Mouse (Mus musculus) G1E (cell line): ENCODE results near the gene Tmem63a. TPM values are rescaled to one million over a fixed set of nuclear protein-coding genes. Genes with fewer than 3 reads are reported as not detected.

Experiments
- ATAC-seq: 2 replicates; pipeline ENCODE4 v1.8.0; 2016; ENCODE audit warnings: mild to moderate bottlenecking; ENCODE audit not compliant: insufficient number of reproducible peaks, poor library complexity, low FRiP score, severe bottlenecking; ENCODE audit errors: extremely low read depth
- DNase-seq: peaks from one replicate; pipeline ENCODE4 v3.0.0; 2012; ENCODE audit warnings: low spot score
- H3K27me3 ChIP-seq: 2 replicates; pipeline ENCODE4 v1.6.1; 2012; ENCODE audit warnings: mild to moderate bottlenecking, low read length, inconsistent platforms; ENCODE audit not compliant: insufficient read depth
- H3K36me3 ChIP-seq: replicated peaks from 2 replicates; pipeline ENCODE3; 2012; ENCODE audit warnings: mild to moderate bottlenecking, inconsistent platforms
- H3K4me1 ChIP-seq: 2 replicates; pipeline ENCODE4 v1.6.1; 2012; ENCODE audit warnings: low read depth, low read length, inconsistent platforms, mixed read lengths; ENCODE audit not compliant: insufficient read depth
- H3K4me3 ChIP-seq: 2 replicates; pipeline ENCODE4 v1.5.1; 2012; ENCODE audit warnings: low read depth, mild to moderate bottlenecking, inconsistent platforms, low read length, moderate library complexity, mixed read lengths
- H3K9me3 ChIP-seq: replicated peaks from 2 replicates; pipeline ENCODE4 v1.6.1; 2012; ENCODE audit warnings: inconsistent platforms
- CTCF ChIP-seq: IDR thresholded peaks from 2 replicates; pipeline ENCODE4 v1.5.1; 2012; ENCODE audit warnings: low read depth, low read length, inconsistent platforms, mixed read lengths
- GATA1 ChIP-seq: IDR thresholded peaks from 2 replicates; pipeline ENCODE4 v1.6.1; 2012; ENCODE audit warnings: borderline replicate concordance, low read length, inconsistent platforms, mixed read lengths
- GATA2 ChIP-seq: IDR thresholded peaks from 2 replicates; pipeline ENCODE4 v1.6.1; 2012; ENCODE audit warnings: low read depth, low read length, inconsistent platforms, borderline replicate concordance
- POLR2AphosphoS5 ChIP-seq: IDR thresholded peaks from 2 replicates; pipeline ENCODE4 v1.6.1; 2012; ENCODE audit warnings: low read depth, low read length, inconsistent platforms; ENCODE audit not compliant: insufficient replicate concordance
- TAL1 ChIP-seq: conservative IDR thresholded peaks from 2 replicates; pipeline ENCODE4 v1.6.1; 2012; ENCODE audit warnings: low read depth, low read length, inconsistent platforms, mixed read lengths
- polyA plus RNA-seq: library from polyadenylated mRNA; stranded (reverse); fragments of >175 nt; gene quantifications from 2 replicates; pipeline ENCODE4 v1.2.3, GENCODE M21; 2012
- total RNA-seq, 2 experiments: library from RNA; stranded (forward) in 1 of 2; stranded (reverse) in 1 of 2; fragments of 200-1000 nt in 1 of 2; fragments of >200 nt in 1 of 2; fragmentation: Nextera tagmentation in 1 of 2; gene quantifications; 2 replicates each; pipeline ENCODE4 v1.2.3; 2014 to 2017

The Tmem63a gene
- total and polyA plus RNA-seq, 3 experiments = 2.8 to 3.2 (median 2.8) TPM

- ATAC-seq (no peak), DNase-seq (no peak)
- TF ChIP-seq TAL1 (no peak), GATA2 (no peak), GATA1 (no peak), POLR2AphosphoS5 (no peak)
- Histone ChIP-seq H3K4me1 (peaks cover 9% of the 10 kb centered on the region), H3K36me3 (no peaks in the 10 kb centered on the region), H3K4me3 (no peak overlapping the region), H3K9me3 (no peaks in the 10 kb centered on the region), H3K27me3 (peaks cover 83% of the 10 kb centered on the region)
These were observed 73.9 kb downstream of the Tmem63a start for GRCm38 (mm10) chr1:181016045-181016444.

- ATAC-seq (no peak), DNase-seq (no peak)
- H3K4me3 ChIP-seq = no peak overlapping the region
- peaks cover 15% of the 10 kb centered on the region for H3K4me1 ChIP-seq
- H3K27me3 ChIP-seq = peaks cover 77% of the 10 kb centered on the region
- H3K9me3 ChIP-seq = no peaks in the 10 kb centered on the region
- H3K36me3 ChIP-seq = no peaks in the 10 kb centered on the region
- TF ChIP-seq POLR2AphosphoS5 (no peak), GATA1 (no peak), TAL1 (no peak), GATA2 (no peak), CTCF (no peak)
These were observed 74.5 kb downstream of the Tmem63a start for GRCm38 (mm10) chr1:181016532-181017131.

- peaks cover 15% of the 10 kb centered on the region for H3K4me1 ChIP-seq
- no peak for TF ChIP-seq GATA1
- TF ChIP-seq GATA2 = no peak
- TF ChIP-seq POLR2AphosphoS5 = no peak
- TF ChIP-seq TAL1 = no peak
- no peak for TF ChIP-seq CTCF
- H3K27me3 ChIP-seq = peaks cover 72% of the 10 kb centered on the region
- no peak for DNase-seq
- H3K4me3 ChIP-seq = peak overlapping the region; percentile 32; the same call in 1 of the 2 replicates
- H3K9me3 ChIP-seq = no peaks in the 10 kb centered on the region
- no peak for ATAC-seq
- H3K36me3 ChIP-seq = no peaks in the 10 kb centered on the region
These were observed 75.1 kb downstream of the Tmem63a start for GRCm38 (mm10) chr1:181017212-181017711.

- Histone ChIP-seq H3K27me3 (peaks cover 66% of the 10 kb centered on the region), H3K4me3 (no peak overlapping the region), H3K9me3 (no peaks in the 10 kb centered on the region), H3K4me1 (peaks cover 14% of the 10 kb centered on the region), H3K36me3 (no peaks in the 10 kb centered on the region)
- DNase-seq (no peak), ATAC-seq (no peak)
- TF ChIP-seq POLR2AphosphoS5 = no peak
- no peak for TF ChIP-seq GATA2
- no peak for TF ChIP-seq TAL1
- TF ChIP-seq CTCF = no peak
- no peak for TF ChIP-seq GATA1
These were observed 75.8 kb downstream of the Tmem63a start for GRCm38 (mm10) chr1:181017890-181018420.

- no peak within 1 kb of the TSS for H3K4me3 ChIP-seq
- ATAC-seq = no peak
- no peak for TF ChIP-seq POLR2AphosphoS5
- TF ChIP-seq GATA1 = no peak
- no peak for TF ChIP-seq CTCF
- no peak for TF ChIP-seq TAL1
- TF ChIP-seq GATA2 = no peak
These were observed 78.8 kb downstream of the Tmem63a start, which contains the start of gene Ephx1 for GRCm38 (mm10) chr1:181020756-181021487. Ephx1 (minus strand) TSS chr1:181020904.

GRCm38 (mm10) chr1:181021488-181021865 lies 79.3 kb downstream of the Tmem63a start:
- no peak for ATAC-seq
- TF ChIP-seq CTCF = no peak
- no peak for TF ChIP-seq GATA1
- TF ChIP-seq TAL1 = no peak
- TF ChIP-seq GATA2 = no peak
- TF ChIP-seq POLR2AphosphoS5 = no peak
- Histone ChIP-seq H3K27me3 (peaks cover 36% of the 10 kb centered on the region), H3K36me3 (no peaks in the 10 kb centered on the region), H3K4me1 (peaks cover 8% of the 10 kb centered on the region), H3K9me3 (no peaks in the 10 kb centered on the region), H3K4me3 (no peak overlapping the region)
- no peak for DNase-seq

More at GRCm38 (mm10) chr1:181020756-181021487, 78.8 kb downstream of the Tmem63a start, which contains the start of gene Ephx1:
- Histone ChIP-seq H3K36me3 (no peaks in the 10 kb centered on the region), H3K27me3 (peaks cover 38% of the 10 kb centered on the region), H3K4me1 (peaks cover 8% of the 10 kb centered on the region), H3K9me3 (no peaks in the 10 kb centered on the region)
- DNase-seq = no peak
